Mouse (Mus musculus) kidney, adult 8-10 months (tissue): ENCODE measurements around the gene Scml4.

ENCODE experiments used
- DNase-seq, 2 experiments: peaks; one replicate each; pipeline ENCODE4 v3.0.0; 2022

The Scml4 gene

GRCm38 (mm10) chr10:42997278-42997677 lies 137.1 kb downstream of the Scml4 start:
- no peak for DNase-seq

- DNase-seq: no peak
Measured at GRCm38 (mm10) chr10:42999324-42999723, 139.2 kb downstream of the Scml4 start.

GRCm38 (mm10) chr10:43001433-43001832 lies 141.3 kb downstream of the Scml4 start:
- no peak for DNase-seq

- DNase-seq: no peak
Measured at GRCm38 (mm10) chr10:43002066-43002678, 142.0 kb downstream of the Scml4 start.

- no peak for DNase-seq
Measured at GRCm38 (mm10) chr10:43002721-43003465, 142.7 kb downstream of the Scml4 start.

GRCm38 (mm10) chr10:43003466-43003757 lies 143.2 kb downstream of the Scml4 start:
- no peak for DNase-seq

- no peak for DNase-seq
Measured at GRCm38 (mm10) chr10:43004174-43004734, 144.1 kb downstream of the Scml4 start.

- DNase-seq: no peak
Measured at GRCm38 (mm10) chr10:43005031-43005430, 144.9 kb downstream of the Scml4 start.

GRCm38 (mm10) chr10:43005677-43006076 lies 145.5 kb downstream of the Scml4 start:
- DNase-seq: no peak

GRCm38 (mm10) chr10:43006534-43006933 lies 146.4 kb downstream of the Scml4 start:
- DNase-seq: no peak

GRCm38 (mm10) chr10:43008116-43008515 lies 147.9 kb downstream of the Scml4 start:
- no peak for DNase-seq
